Mouse (Mus musculus): Measurements from ENCODE around the gene Sash1. TPM values are rescaled to one million over a fixed set of nuclear protein-coding genes. Genes with fewer than 3 reads are reported as not detected.

Gene Sash1
- polyA plus RNA-seq, 1 experiment from 2014 or later, result 0.92 TPM

DNA sequence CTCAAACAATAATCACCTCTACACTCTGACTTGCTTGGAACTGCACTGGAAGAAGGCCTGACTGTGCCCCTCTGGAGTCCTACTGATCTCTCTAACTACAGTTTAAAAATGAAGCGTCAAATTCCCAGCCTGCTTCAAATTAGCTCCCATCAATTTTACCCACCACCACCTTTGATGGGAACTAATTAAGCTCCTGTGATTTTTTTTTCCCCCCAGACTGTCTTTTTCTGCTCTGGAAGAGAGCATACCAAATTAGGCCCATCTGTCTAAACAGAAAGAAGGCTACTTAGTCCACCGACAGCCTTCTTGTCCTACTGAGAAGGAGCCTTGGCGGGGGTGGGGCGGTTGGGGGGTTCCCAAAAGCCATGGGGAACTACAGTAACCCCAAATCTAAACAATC is 37.9 kb downstream of the Sash1 start:
- Histone ChIP-seq H3K36me3 (ENCODE audit: control insufficient read depth, insufficient read depth) (no peaks in the 10 kb centered on the region), H3K9ac (ENCODE audit: low read depth, low read length) (no peak overlapping the region), H3K27me3 (ENCODE audit: control insufficient read depth, insufficient read depth, low read depth, low read length) (no peaks in the 10 kb centered on the region), H3K4me2 (ENCODE audit: low read depth, low read length) (no peak overlapping the region), H3K4me3 (ENCODE audit: low read depth, low read length) (no peak overlapping the region), H3K4me1 (ENCODE audit: control insufficient read depth, low read depth, low read length) (no peaks in the 10 kb centered on the region), H3K9me3 (replicated peaks; ENCODE audit: control insufficient read depth, low read length) (no peaks in the 10 kb centered on the region), H3K27ac (ENCODE audit: low read length) (no peak overlapping the region)
- no peak for ATAC-seq (ENCODE audit: low read depth)
- 71% methylated on average over 4 of the region's 4 CpGs for WGBS (ENCODE audit: insufficient replicate concordance)

GRCm38 (mm10) chr10:8846258-8846657 is 39.6 kb downstream of the Sash1 start:
- Histone ChIP-seq H3K9me3 (replicated peaks; ENCODE audit: control insufficient read depth, low read length) (no peaks in the 10 kb centered on the region), H3K4me3 (ENCODE audit: low read depth, low read length) (no peak overlapping the region), H3K27ac (ENCODE audit: low read length) (no peak overlapping the region), H3K9ac (ENCODE audit: low read depth, low read length) (no peak overlapping the region), H3K27me3 (ENCODE audit: control insufficient read depth, insufficient read depth, low read depth, low read length) (no peaks in the 10 kb centered on the region), H3K4me2 (ENCODE audit: low read depth, low read length) (no peak overlapping the region), H3K36me3 (ENCODE audit: control insufficient read depth, insufficient read depth) (no peaks in the 10 kb centered on the region), H3K4me1 (ENCODE audit: control insufficient read depth, low read depth, low read length) (no peaks in the 10 kb centered on the region)
- 87% methylated on average over 10 of the region's 10 CpGs for WGBS (ENCODE audit: insufficient replicate concordance)
- no peak for ATAC-seq (ENCODE audit: low read depth)

DNA sequence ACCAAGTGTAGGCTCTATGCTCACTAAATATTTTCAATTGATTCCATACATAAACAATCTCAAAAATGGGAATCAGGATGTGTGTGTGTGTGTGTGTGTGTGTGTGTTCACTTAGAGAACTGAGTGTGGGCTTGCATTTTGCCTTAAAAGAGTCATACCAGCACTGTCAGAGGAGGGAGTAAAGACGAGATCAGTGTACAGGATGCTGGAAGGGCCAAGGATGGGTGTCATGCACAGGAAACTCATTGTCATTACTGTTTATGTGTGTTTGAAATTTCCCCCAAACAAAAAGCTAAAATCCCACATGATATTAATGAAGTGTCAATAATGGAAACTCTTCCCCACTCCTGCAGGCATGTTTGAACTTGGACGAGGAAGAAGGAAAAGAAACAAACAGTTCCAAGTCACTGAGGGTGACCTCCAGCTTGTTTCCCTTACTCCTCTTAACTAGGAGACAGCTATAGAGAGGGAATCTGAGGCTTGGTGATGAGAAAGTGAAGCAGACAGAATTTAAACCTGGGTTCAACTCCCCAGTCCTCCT is 40.6 kb downstream of the Sash1 start:
- H3K4me2 ChIP-seq (ENCODE audit: low read depth, low read length), result no peak overlapping the region
- H3K27ac ChIP-seq (ENCODE audit: low read length), result no peak overlapping the region
- no peaks in the 10 kb centered on the region for H3K36me3 ChIP-seq (ENCODE audit: control insufficient read depth, insufficient read depth)
- H3K4me1 ChIP-seq (ENCODE audit: control insufficient read depth, low read depth, low read length), result no peaks in the 10 kb centered on the region
- ATAC-seq (ENCODE audit: low read depth), result no peak
- no peak overlapping the region for H3K9ac ChIP-seq (ENCODE audit: low read depth, low read length)
- 33% methylated on average over 2 of the region's 2 CpGs for whole genome bisulfite sequencing (ENCODE audit: insufficient replicate concordance)
- H3K27me3 ChIP-seq (ENCODE audit: control insufficient read depth, insufficient read depth, low read depth, low read length), result no peaks in the 10 kb centered on the region
- H3K9me3 ChIP-seq (replicated peaks; ENCODE audit: control insufficient read depth, low read length), result no peaks in the 10 kb centered on the region
- no peak overlapping the region for H3K4me3 ChIP-seq (ENCODE audit: low read depth, low read length)

- H3K9me3 ChIP-seq (replicated peaks; ENCODE audit: control insufficient read depth, low read length), result no peaks in the 10 kb centered on the region
- no peak overlapping the region for H3K4me3 ChIP-seq (ENCODE audit: low read depth, low read length)
- H3K4me1 ChIP-seq (ENCODE audit: control insufficient read depth, low read depth, low read length), result no peaks in the 10 kb centered on the region
- no peak overlapping the region for H3K9ac ChIP-seq (ENCODE audit: low read depth, low read length)
- no peaks in the 10 kb centered on the region for H3K36me3 ChIP-seq (ENCODE audit: control insufficient read depth, insufficient read depth)
- 86% methylated on average over 3 of the region's 3 CpGs for WGBS (ENCODE audit: insufficient replicate concordance)
- no peak overlapping the region for H3K4me2 ChIP-seq (ENCODE audit: low read depth, low read length)
- no peak overlapping the region for H3K27ac ChIP-seq (ENCODE audit: low read length)
- no peak for ATAC-seq (ENCODE audit: low read depth)
- H3K27me3 ChIP-seq (ENCODE audit: control insufficient read depth, insufficient read depth, low read depth, low read length), result no peaks in the 10 kb centered on the region
Observed at GRCm38 (mm10) chr10:8839956-8840355, 45.9 kb downstream of the Sash1 start.

GRCm38 (mm10) chr10:8833816-8834464 is 51.9 kb downstream of the Sash1 start:
- no peaks in the 10 kb centered on the region for H3K27me3 ChIP-seq (ENCODE audit: control insufficient read depth, insufficient read depth, low read depth, low read length)
- no peaks in the 10 kb centered on the region for H3K9me3 ChIP-seq (replicated peaks; ENCODE audit: control insufficient read depth, low read length)
- no peak overlapping the region for H3K9ac ChIP-seq (ENCODE audit: low read depth, low read length)
- no peak for ATAC-seq (ENCODE audit: low read depth)
- no peak overlapping the region for H3K27ac ChIP-seq (ENCODE audit: low read length)
- no peak overlapping the region for H3K4me3 ChIP-seq (ENCODE audit: low read depth, low read length)
- no peak overlapping the region for H3K4me2 ChIP-seq (ENCODE audit: low read depth, low read length)
- WGBS (ENCODE audit: insufficient replicate concordance), result 63% methylated on average over 17 of the region's 17 CpGs
- no peaks in the 10 kb centered on the region for H3K4me1 ChIP-seq (ENCODE audit: control insufficient read depth, low read depth, low read length)
- H3K36me3 ChIP-seq (ENCODE audit: control insufficient read depth, insufficient read depth), result no peaks in the 10 kb centered on the region

- Histone ChIP-seq H3K9ac (ENCODE audit: low read depth, low read length) (no peak overlapping the region), H3K27ac (ENCODE audit: low read length) (no peak overlapping the region), H3K4me3 (ENCODE audit: low read depth, low read length) (no peak overlapping the region), H3K36me3 (ENCODE audit: control insufficient read depth, insufficient read depth) (no peaks in the 10 kb centered on the region), H3K9me3 (replicated peaks; ENCODE audit: control insufficient read depth, low read length) (no peaks in the 10 kb centered on the region), H3K27me3 (ENCODE audit: control insufficient read depth, insufficient read depth, low read depth, low read length) (no peaks in the 10 kb centered on the region), H3K4me2 (ENCODE audit: low read depth, low read length) (no peak overlapping the region), H3K4me1 (ENCODE audit: control insufficient read depth, low read depth, low read length) (no peaks in the 10 kb centered on the region; the same call in 1 of the 2 replicates)
- no peak for ATAC-seq (ENCODE audit: low read depth)
- 76% methylated on average over 10 of the region's 10 CpGs for WGBS (ENCODE audit: insufficient replicate concordance)
Observed at GRCm38 (mm10) chr10:8826303-8826702, 59.6 kb downstream of the Sash1 start.

GRCm38 (mm10) chr10:8825874-8826273 is 60.0 kb downstream of the Sash1 start:
- H3K27me3 ChIP-seq (ENCODE audit: control insufficient read depth, insufficient read depth, low read depth, low read length), result no peaks in the 10 kb centered on the region
- WGBS (ENCODE audit: insufficient replicate concordance), result 70% methylated on average over 9 of the region's 9 CpGs

DNA sequence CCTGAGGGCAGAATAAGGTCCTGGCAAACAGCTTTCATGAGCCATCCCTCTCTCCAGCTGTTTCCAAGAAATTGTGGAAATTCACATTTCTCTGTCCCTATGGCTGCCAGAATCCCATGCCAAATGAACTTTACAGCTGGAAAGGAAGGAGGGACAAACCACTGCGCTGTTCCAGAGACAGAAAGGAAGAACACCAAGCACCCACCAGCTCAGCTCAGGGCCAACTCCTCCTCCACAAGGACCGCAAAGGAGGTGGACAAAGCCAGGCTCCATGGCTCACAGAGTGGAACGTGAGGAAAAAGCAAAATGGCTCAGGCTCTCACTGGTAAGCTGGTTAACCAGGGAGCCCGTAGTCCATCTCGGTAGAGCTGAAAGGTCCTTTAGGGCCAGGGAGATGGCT is 67.8 kb downstream of the Sash1 start:
- no peak overlapping the region for H3K4me3 ChIP-seq (ENCODE audit: low read depth, low read length)
- no peak overlapping the region for H3K9ac ChIP-seq (ENCODE audit: low read depth, low read length)
- H3K4me2 ChIP-seq (ENCODE audit: low read depth, low read length), result no peak overlapping the region
- no peaks in the 10 kb centered on the region for H3K27me3 ChIP-seq (ENCODE audit: control insufficient read depth, insufficient read depth, low read depth, low read length)
- no peak overlapping the region for H3K27ac ChIP-seq (ENCODE audit: low read length)
- H3K4me1 ChIP-seq (ENCODE audit: control insufficient read depth, low read depth, low read length), result no peaks in the 10 kb centered on the region; the same call in 1 of the 2 replicates
- ATAC-seq (ENCODE audit: low read depth), result no peak
- no peaks in the 10 kb centered on the region for H3K9me3 ChIP-seq (replicated peaks; ENCODE audit: control insufficient read depth, low read length)
- 74% methylated on average over 5 of the region's 5 CpGs for WGBS (ENCODE audit: insufficient replicate concordance)
- no peaks in the 10 kb centered on the region for H3K36me3 ChIP-seq (ENCODE audit: control insufficient read depth, insufficient read depth)

More at GRCm38 (mm10) chr10:8825874-8826273, 60.0 kb downstream of the Sash1 start:
- H3K36me3 ChIP-seq (ENCODE audit: control insufficient read depth, insufficient read depth), result no peaks in the 10 kb centered on the region
- H3K4me1 ChIP-seq (ENCODE audit: control insufficient read depth, low read depth, low read length), result no peaks in the 10 kb centered on the region; the same call in 1 of the 2 replicates
- no peak overlapping the region for H3K4me2 ChIP-seq (ENCODE audit: low read depth, low read length)
- no peak for ATAC-seq (ENCODE audit: low read depth)
- H3K27ac ChIP-seq (ENCODE audit: low read length), result no peak overlapping the region
- H3K4me3 ChIP-seq (ENCODE audit: low read depth, low read length), result no peak overlapping the region
- no peaks in the 10 kb centered on the region for H3K9me3 ChIP-seq (replicated peaks; ENCODE audit: control insufficient read depth, low read length)
- no peak overlapping the region for H3K9ac ChIP-seq (ENCODE audit: low read depth, low read length)

DNA sequence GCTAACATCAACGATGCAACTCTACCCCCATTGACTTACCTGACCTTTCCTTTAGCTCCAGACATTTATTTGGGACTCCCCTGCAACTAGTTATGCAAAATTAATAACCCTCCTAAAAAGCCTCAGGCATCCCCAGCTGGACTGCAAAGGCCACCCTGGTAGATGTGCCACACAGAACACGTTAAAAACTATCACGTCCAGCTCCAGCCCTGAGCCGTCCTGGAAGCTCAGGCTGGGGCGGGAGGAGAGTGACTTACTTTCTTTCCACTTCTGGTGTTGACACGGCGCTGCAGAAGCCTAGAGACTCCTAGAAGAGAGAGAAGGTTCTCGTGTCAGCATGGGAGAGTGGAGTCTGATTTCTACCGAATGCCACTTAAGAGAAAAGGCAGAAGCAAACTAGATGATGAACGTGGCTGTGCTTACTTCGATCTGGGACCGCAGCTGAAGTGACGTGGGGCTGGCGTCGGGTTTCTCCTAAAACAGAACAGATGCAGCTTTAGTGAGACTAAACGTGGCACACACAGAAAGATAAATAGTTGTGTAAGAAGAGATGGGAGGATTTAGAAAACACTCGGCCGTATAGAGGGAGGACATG is 71.8 kb downstream of the Sash1 start:
- no peak overlapping the region for H3K4me2 ChIP-seq (ENCODE audit: low read depth, low read length)
- H3K4me3 ChIP-seq (ENCODE audit: low read depth, low read length), result no peak overlapping the region
- ATAC-seq (ENCODE audit: low read depth), result no peak
- H3K4me1 ChIP-seq (ENCODE audit: control insufficient read depth, low read depth, low read length), result no peaks in the 10 kb centered on the region
- H3K9ac ChIP-seq (ENCODE audit: low read depth, low read length), result no peak overlapping the region
- H3K36me3 ChIP-seq (ENCODE audit: control insufficient read depth, insufficient read depth), result no peaks in the 10 kb centered on the region
- H3K27me3 ChIP-seq (ENCODE audit: control insufficient read depth, insufficient read depth, low read depth, low read length), result no peaks in the 10 kb centered on the region
- no peaks in the 10 kb centered on the region for H3K9me3 ChIP-seq (replicated peaks; ENCODE audit: control insufficient read depth, low read length)
- 60% methylated on average over 18 of the region's 18 CpGs for WGBS (ENCODE audit: insufficient replicate concordance)
- no peak overlapping the region for H3K27ac ChIP-seq (ENCODE audit: low read length)
